Mouse (Mus musculus): ENCODE measurements around the gene Bex1. TPM values are rescaled to one million over a fixed set of nuclear protein-coding genes. Genes with fewer than 3 reads are reported as not detected.

Gene Bex1
- polyA plus RNA-seq, 1 experiment from 2014 or later, result 197 TPM

- no peaks in the 10 kb centered on the region for H3K9me3 ChIP-seq (replicated peaks; ENCODE audit: control insufficient read depth, low read length)
- H3K4me2 ChIP-seq, result no peak overlapping the region
- no peaks in the 10 kb centered on the region for H3K27me3 ChIP-seq (ENCODE audit: control insufficient read depth, insufficient read depth, low read length)
- no peak for ATAC-seq (replicated peaks; ENCODE audit: insufficient number of reproducible peaks, low FRiP score, low TSS enrichment)
- H3K9ac ChIP-seq (ENCODE audit: low read depth, low read length), result no peak overlapping the region
- no peaks in the 10 kb centered on the region for H3K4me1 ChIP-seq (ENCODE audit: control insufficient read depth, insufficient read depth, low read length)
- WGBS (ENCODE audit: insufficient replicate concordance), result 43% methylated on average over 5 of the region's 5 CpGs
- H3K4me3 ChIP-seq (ENCODE audit: low read depth, low read length), result no peak overlapping the region
- H3K36me3 ChIP-seq (ENCODE audit: control insufficient read depth, insufficient read depth, low read length), result no peaks in the 10 kb centered on the region
- no peak overlapping the region for H3K27ac ChIP-seq (ENCODE audit: low read depth, low read length)
These were observed 12.5 kb upstream of the Bex1 start for GRCm38 (mm10) chrX:136227768-136228167.

- H3K4me2 ChIP-seq, result no peak overlapping the region
- H3K36me3 ChIP-seq (ENCODE audit: control insufficient read depth, insufficient read depth, low read length), result no peaks in the 10 kb centered on the region
- no peak overlapping the region for H3K9ac ChIP-seq (ENCODE audit: low read depth, low read length)
- no peak overlapping the region for H3K27ac ChIP-seq (ENCODE audit: low read depth, low read length)
- H3K9me3 ChIP-seq (replicated peaks; ENCODE audit: control insufficient read depth, low read length), result no peaks in the 10 kb centered on the region
- WGBS (ENCODE audit: insufficient replicate concordance), result 56% methylated on average over 6 of the region's 6 CpGs
- ATAC-seq (replicated peaks; ENCODE audit: insufficient number of reproducible peaks, low FRiP score, low TSS enrichment), result no peak
- no peaks in the 10 kb centered on the region for H3K27me3 ChIP-seq (ENCODE audit: control insufficient read depth, insufficient read depth, low read length)
- H3K4me3 ChIP-seq (ENCODE audit: low read depth, low read length), result no peak overlapping the region
- no peaks in the 10 kb centered on the region for H3K4me1 ChIP-seq (ENCODE audit: control insufficient read depth, insufficient read depth, low read length)
These were observed 8.4 kb upstream of the Bex1 start for GRCm38 (mm10) chrX:136223714-136224113.

- Histone ChIP-seq H3K4me1 (ENCODE audit: control insufficient read depth, insufficient read depth, low read length) (no peaks in the 10 kb centered on the region), H3K4me3 (ENCODE audit: low read depth, low read length) (no peak overlapping the region), H3K4me2 (no peak overlapping the region), H3K36me3 (ENCODE audit: control insufficient read depth, insufficient read depth, low read length) (no peaks in the 10 kb centered on the region), H3K9me3 (replicated peaks; ENCODE audit: control insufficient read depth, low read length) (no peaks in the 10 kb centered on the region), H3K27ac (ENCODE audit: low read depth, low read length) (0 out of 2 replicates have a peak overlapping the region, but pooled peaks have one; percentile 10), H3K9ac (ENCODE audit: low read depth, low read length) (no peak overlapping the region), H3K27me3 (ENCODE audit: control insufficient read depth, insufficient read depth, low read length) (no peaks in the 10 kb centered on the region)
- 53% methylated on average over 1 of the region's 1 CpGs for WGBS (ENCODE audit: insufficient replicate concordance)
- ATAC-seq (replicated peaks; ENCODE audit: insufficient number of reproducible peaks, low FRiP score, low TSS enrichment), result no peak
These were observed 990 bp upstream of the Bex1 start for GRCm38 (mm10) chrX:136216303-136216702.

GRCm38 (mm10) chrX:136213396-136213795 is 1.9 kb downstream of the Bex1 start:
- ATAC-seq (replicated peaks; ENCODE audit: insufficient number of reproducible peaks, low FRiP score, low TSS enrichment), result no peak
- H3K27ac ChIP-seq (ENCODE audit: low read depth, low read length), result no peak overlapping the region
- no peaks in the 10 kb centered on the region for H3K9me3 ChIP-seq (replicated peaks; ENCODE audit: control insufficient read depth, low read length)
- H3K4me1 ChIP-seq (ENCODE audit: control insufficient read depth, insufficient read depth, low read length), result no peaks in the 10 kb centered on the region
- H3K27me3 ChIP-seq (ENCODE audit: control insufficient read depth, insufficient read depth, low read length), result no peaks in the 10 kb centered on the region
- 52% methylated on average over 2 of the region's 2 CpGs for WGBS (ENCODE audit: insufficient replicate concordance)
- no peaks in the 10 kb centered on the region for H3K36me3 ChIP-seq (ENCODE audit: control insufficient read depth, insufficient read depth, low read length)
- H3K4me2 ChIP-seq, result no peak overlapping the region
- no peak overlapping the region for H3K9ac ChIP-seq (ENCODE audit: low read depth, low read length)
- H3K4me3 ChIP-seq (ENCODE audit: low read depth, low read length), result no peak overlapping the region

- H3K27me3 ChIP-seq (ENCODE audit: control insufficient read depth, insufficient read depth, low read length), result no peaks in the 10 kb centered on the region; the same call in 1 of the 2 replicates
- H3K4me3 ChIP-seq (ENCODE audit: low read depth, low read length), result no peak overlapping the region
- H3K9ac ChIP-seq (ENCODE audit: low read depth, low read length), result no peak overlapping the region
- 75% methylated on average over 6 of the region's 6 CpGs for WGBS (ENCODE audit: insufficient replicate concordance)
- H3K9me3 ChIP-seq (replicated peaks; ENCODE audit: control insufficient read depth, low read length), result no peaks in the 10 kb centered on the region
- ATAC-seq (replicated peaks; ENCODE audit: insufficient number of reproducible peaks, low FRiP score, low TSS enrichment), result no peak
- H3K36me3 ChIP-seq (ENCODE audit: control insufficient read depth, insufficient read depth, low read length), result no peaks in the 10 kb centered on the region
- no peaks in the 10 kb centered on the region for H3K4me1 ChIP-seq (ENCODE audit: control insufficient read depth, insufficient read depth, low read length)
- H3K27ac ChIP-seq (ENCODE audit: low read depth, low read length), result no peak overlapping the region
- no peak overlapping the region for H3K4me2 ChIP-seq
These were observed 10.9 kb downstream of the Bex1 start for GRCm38 (mm10) chrX:136204406-136204805.

- Histone ChIP-seq H3K27ac (ENCODE audit: low read depth, low read length) (peak within 1 kb of the TSS; percentile 57; the same call in 1 of the 2 replicates), H3K4me3 (ENCODE audit: low read depth, low read length) (peak within 1 kb of the TSS; percentile 43), H3K9ac (ENCODE audit: low read depth, low read length) (peak within 1 kb of the TSS; percentile 60), H3K4me2 (peak within 1 kb of the TSS; percentile 62), H3K4me1 (ENCODE audit: control insufficient read depth, insufficient read depth, low read length) (no peaks in the 10 kb centered on the region), H3K9me3 (replicated peaks; ENCODE audit: control insufficient read depth, low read length) (no peaks in the 10 kb centered on the region), H3K27me3 (ENCODE audit: control insufficient read depth, insufficient read depth, low read length) (no peaks in the 10 kb centered on the region; the same call in 1 of the 2 replicates), H3K36me3 (ENCODE audit: control insufficient read depth, insufficient read depth, low read length) (no peaks in the 10 kb centered on the region)
- peak; percentile 61; the same call in 1 of the 2 replicates for ATAC-seq (replicated peaks; ENCODE audit: insufficient number of reproducible peaks, low FRiP score, low TSS enrichment)
- WGBS (ENCODE audit: insufficient replicate concordance), result 17% methylated on average over 9 of the region's 9 CpGs
These were observed 11.6 kb downstream of the Bex1 start, which contains the start of gene Tceal5 for GRCm38 (mm10) chrX:136203664-136204066. Gene Tceal5 (minus strand): TSS chrX:136203876.

- ATAC-seq (replicated peaks; ENCODE audit: insufficient number of reproducible peaks, low FRiP score, low TSS enrichment), result no peak
- Histone ChIP-seq H3K27ac (ENCODE audit: low read depth, low read length) (peak overlapping the region; percentile 57; the same call in 1 of the 2 replicates), H3K9me3 (replicated peaks; ENCODE audit: control insufficient read depth, low read length) (no peaks in the 10 kb centered on the region), H3K27me3 (ENCODE audit: control insufficient read depth, insufficient read depth, low read length) (no peaks in the 10 kb centered on the region; the same call in 1 of the 2 replicates), H3K36me3 (ENCODE audit: control insufficient read depth, insufficient read depth, low read length) (no peaks in the 10 kb centered on the region), H3K4me3 (ENCODE audit: low read depth, low read length) (peak overlapping the region; percentile 43), H3K4me2 (peak overlapping the region; percentile 62), H3K4me1 (ENCODE audit: control insufficient read depth, insufficient read depth, low read length) (no peaks in the 10 kb centered on the region), H3K9ac (ENCODE audit: low read depth, low read length) (peak overlapping the region; percentile 60)
- 21% methylated on average over 7 of the region's 7 CpGs for WGBS (ENCODE audit: insufficient replicate concordance)
These were observed 12.1 kb downstream of the Bex1 start for GRCm38 (mm10) chrX:136203257-136203656.

GRCm38 (mm10) chrX:136196873-136197272 is 18.4 kb downstream of the Bex1 start:
- no peak for ATAC-seq (replicated peaks; ENCODE audit: insufficient number of reproducible peaks, low FRiP score, low TSS enrichment)
- no peaks in the 10 kb centered on the region for H3K9me3 ChIP-seq (replicated peaks; ENCODE audit: control insufficient read depth, low read length)
- H3K27me3 ChIP-seq (ENCODE audit: control insufficient read depth, insufficient read depth, low read length), result no peaks in the 10 kb centered on the region
- no peaks in the 10 kb centered on the region for H3K36me3 ChIP-seq (ENCODE audit: control insufficient read depth, insufficient read depth, low read length)
- H3K4me1 ChIP-seq (ENCODE audit: control insufficient read depth, insufficient read depth, low read length), result no peaks in the 10 kb centered on the region
- no peak overlapping the region for H3K27ac ChIP-seq (ENCODE audit: low read depth, low read length)
- 50% methylated on average over 1 of the region's 1 CpGs for WGBS (ENCODE audit: insufficient replicate concordance)
- H3K4me2 ChIP-seq, result no peak overlapping the region
- H3K9ac ChIP-seq (ENCODE audit: low read depth, low read length), result no peak overlapping the region
- no peak overlapping the region for H3K4me3 ChIP-seq (ENCODE audit: low read depth, low read length)

GRCm38 (mm10) chrX:136195193-136195944 is 19.9 kb downstream of the Bex1 start:
- H3K9me3 ChIP-seq (replicated peaks; ENCODE audit: control insufficient read depth, low read length), result no peaks in the 10 kb centered on the region
- no peak overlapping the region for H3K9ac ChIP-seq (ENCODE audit: low read depth, low read length)
- no peak overlapping the region for H3K4me3 ChIP-seq (ENCODE audit: low read depth, low read length)
- ATAC-seq (replicated peaks; ENCODE audit: insufficient number of reproducible peaks, low FRiP score, low TSS enrichment), result no peak
- WGBS (ENCODE audit: insufficient replicate concordance), result 76% methylated on average over 16 of the region's 16 CpGs
- no peaks in the 10 kb centered on the region for H3K36me3 ChIP-seq (ENCODE audit: control insufficient read depth, insufficient read depth, low read length)
- no peaks in the 10 kb centered on the region for H3K4me1 ChIP-seq (ENCODE audit: control insufficient read depth, insufficient read depth, low read length)
- H3K27ac ChIP-seq (ENCODE audit: low read depth, low read length), result no peak overlapping the region
- no peaks in the 10 kb centered on the region for H3K27me3 ChIP-seq (ENCODE audit: control insufficient read depth, insufficient read depth, low read length)
- no peak overlapping the region for H3K4me2 ChIP-seq

Data from heart, embryonic 11.5 days (tissue).